Mouse (Mus musculus) cerebellum, postnatal 36 days (tissue): ENCODE measurements around the gene Olfr1249.
"Not testable (repeated sequence)": the region's sequence is repeated elsewhere in the genome, so short reads cannot be mapped to it uniquely, and the experiment has no call there.

Source experiments
- DNase-seq, 2 experiments: peaks; one replicate each; pipeline ENCODE4 v3.0.0; 2021 to 2022; ENCODE audit warnings: mixed read lengths in 2 of 2

The Olfr1249 gene

DNA sequence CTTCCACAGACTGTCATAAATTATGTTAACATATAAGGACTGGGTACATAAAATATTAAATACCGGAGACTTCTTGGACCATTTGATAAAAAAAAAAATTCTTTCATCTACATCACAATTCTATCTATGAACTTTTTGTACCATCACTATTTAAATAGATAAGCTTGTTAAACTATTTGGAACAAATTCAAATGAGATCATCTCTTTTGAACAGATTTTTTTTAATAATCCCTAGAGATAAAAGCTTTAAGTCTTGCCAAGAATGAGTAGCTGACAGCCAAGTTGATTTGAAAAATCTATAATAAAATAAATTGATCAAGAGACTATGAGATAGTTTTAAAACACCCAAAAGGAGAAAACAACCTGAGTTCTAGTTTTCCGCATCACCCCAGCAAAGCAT is at the start of gene Olfr1249:
Olfr1249 (minus strand) TSS at position 101 of the 400 bp plus-strand sequence.
- no peak for DNase-seq

DNA sequence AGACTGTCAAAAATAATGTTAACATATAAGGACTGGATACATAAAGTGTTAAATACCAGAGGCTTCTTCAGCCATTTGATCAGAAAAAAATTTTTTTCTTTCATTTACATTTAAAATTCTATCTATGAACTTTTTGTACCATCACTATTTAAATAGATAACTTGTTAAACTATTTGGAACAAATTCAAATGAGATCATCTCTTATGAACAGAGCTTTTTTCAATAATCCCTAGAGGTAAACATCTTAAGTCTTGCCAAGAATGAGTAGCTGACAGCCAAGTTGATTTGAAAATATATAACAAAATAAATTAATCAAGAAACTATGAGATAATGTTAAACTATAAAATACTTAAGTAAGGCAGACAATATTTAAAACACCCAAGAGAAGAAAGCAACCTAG is 37.1 kb upstream of the Olfr1249 start, which contains the start of gene Olfr1251:
Olfr1251 (minus strand) TSS at position 101 of the 400 bp plus-strand sequence.
- DNase-seq: no peak

DNA sequence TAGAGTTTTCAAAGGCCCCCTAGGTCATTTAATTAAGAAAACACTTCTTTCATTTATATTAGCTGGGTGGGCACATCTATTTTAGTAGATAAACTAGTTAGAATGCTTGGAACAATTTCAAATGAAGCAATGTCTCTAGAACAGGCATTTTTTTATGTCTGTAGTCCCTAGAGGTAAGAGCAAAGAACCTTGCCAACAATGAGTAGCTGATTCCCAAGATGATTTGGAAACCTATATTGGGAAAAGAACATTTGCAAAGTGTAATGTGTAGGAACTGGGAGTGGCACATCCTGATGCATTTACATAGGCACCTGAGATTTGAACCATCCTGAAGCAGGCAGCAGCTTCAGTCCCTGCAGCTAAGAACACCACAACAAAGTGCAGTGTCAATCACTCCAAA is 26.6 kb upstream of the Olfr1249 start, which contains the start of gene Olfr1250:
Olfr1250 (minus strand) TSS at position 101 of the 400 bp plus-strand sequence.
- no peak for DNase-seq

DNA sequence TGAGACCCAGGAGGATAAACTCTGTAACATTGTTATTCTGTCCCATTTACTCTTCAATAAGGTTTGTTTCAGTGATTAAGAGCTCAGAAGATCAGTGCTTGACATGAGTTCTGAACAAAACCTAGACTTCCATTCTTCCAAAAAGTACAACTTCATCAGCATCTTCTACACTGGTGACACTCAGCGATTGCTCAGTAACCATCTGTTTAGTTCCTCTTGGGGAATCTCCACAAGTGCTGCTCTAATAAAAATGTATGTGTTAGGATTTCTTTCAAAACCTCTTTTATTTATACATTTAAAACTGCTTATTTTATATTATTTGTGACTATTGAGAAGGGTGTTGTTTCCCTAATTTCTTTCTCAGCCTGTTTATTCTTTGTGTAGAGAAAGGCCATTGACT is 16.6 kb downstream of the Olfr1249 start, which contains the start of gene Olfr1248:
Olfr1248 (minus strand) TSS at position 101 of the 400 bp plus-strand sequence.
- DNase-seq: not testable (repeated sequence)

DNA sequence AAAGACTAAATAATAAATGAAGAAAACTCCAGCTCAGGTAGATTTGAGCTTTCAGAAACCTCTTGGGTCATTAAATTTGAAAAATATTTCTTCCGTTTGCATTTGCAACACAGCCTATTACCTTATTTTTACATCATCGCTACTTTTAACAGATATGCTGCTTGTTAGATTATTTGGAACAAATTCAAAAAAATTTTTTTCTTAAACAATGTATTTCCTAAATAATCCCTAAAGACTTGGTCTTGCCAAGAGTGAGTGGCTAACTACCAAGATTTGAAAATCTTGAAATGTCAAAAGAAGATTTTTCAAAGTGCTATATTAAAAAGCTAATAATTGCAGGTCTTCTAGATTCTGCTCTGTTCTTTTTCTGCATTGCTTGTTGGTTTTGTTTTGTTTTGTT is 20.8 kb downstream of the Olfr1249 start, which contains the start of gene Olfr1247:
Olfr1247 (minus strand) TSS at position 101 of the 400 bp plus-strand sequence.
- no peak for DNase-seq

DNA sequence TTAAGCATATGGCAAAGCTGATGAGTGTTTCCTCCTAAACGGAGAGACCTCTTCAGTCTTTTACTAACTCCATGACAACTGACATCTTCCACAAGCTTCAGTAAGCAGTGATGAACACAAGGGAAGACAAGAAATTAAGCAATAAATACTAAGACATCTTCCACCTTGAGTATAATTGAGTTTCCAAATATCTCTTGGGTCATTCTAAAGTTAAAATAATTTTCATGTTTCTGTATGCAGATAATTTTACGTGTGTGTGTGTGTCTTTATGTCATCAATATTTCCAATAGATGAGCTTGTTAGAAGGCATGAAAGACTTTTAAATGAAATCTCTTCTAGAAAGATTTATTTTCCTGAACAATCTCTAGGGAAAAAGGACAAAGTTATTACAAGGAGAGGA is 41.7 kb downstream of the Olfr1249 start, which contains the start of gene Olfr1246:
Olfr1246 (minus strand) TSS at position 101 of the 400 bp plus-strand sequence.
- no peak for DNase-seq
